Mouse (Mus musculus): ENCODE measurements around the gene Lilr4b.
"Not testable (repeated sequence)": the region's sequence is repeated elsewhere in the genome, so short reads cannot be mapped to it uniquely, and the experiment has no call there.

Lilr4b gene

DNA sequence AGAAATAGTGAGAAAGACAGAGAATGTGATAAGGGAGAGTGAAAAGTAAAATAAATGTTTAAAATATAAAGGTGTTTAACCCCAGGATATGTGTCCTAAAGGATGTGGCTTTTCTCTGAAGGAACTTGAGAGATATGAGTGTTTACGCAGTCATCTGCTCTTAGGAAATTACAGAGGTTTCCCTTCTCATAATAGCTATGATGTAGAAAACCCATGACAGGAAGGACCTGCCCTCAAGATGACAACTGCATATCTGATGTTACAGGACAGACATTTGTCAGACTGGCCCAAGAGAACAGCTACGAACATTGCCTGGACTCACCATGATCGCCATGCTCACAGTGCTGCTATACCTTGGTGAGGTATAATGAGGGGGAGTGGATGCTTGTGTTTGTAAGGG is at the start of gene Lilr4b, which contains the start of gene Gm49339:
TSS of gene Lilr4b (plus strand) at position 236 of the 400 bp plus-strand sequence.
TSS of gene Gm49339 (plus strand) at position 216 of the 400 bp plus-strand sequence.
- not testable (repeated sequence) for DNase-seq

DNA sequence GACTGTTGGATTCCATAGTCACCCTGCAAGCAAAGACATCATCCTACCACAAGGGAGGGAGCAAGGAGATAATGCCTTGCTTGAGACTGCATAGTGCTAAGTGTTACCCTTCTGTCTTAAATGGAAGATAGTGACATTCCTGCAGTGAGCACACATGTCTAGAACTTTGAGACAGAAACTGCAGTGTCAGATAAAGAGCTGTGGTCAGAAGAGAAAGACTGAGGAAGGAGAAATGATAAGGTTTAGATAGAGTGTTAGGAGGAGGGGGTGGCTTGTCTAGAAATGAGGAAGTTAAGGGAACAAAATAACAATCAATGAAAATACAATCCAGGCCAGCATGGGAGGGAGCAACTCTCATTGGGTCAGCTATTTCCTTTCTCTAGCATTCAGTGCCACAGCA is 47.5 kb upstream of the Lilr4b start:
- DNase-seq = no peak

DNA sequence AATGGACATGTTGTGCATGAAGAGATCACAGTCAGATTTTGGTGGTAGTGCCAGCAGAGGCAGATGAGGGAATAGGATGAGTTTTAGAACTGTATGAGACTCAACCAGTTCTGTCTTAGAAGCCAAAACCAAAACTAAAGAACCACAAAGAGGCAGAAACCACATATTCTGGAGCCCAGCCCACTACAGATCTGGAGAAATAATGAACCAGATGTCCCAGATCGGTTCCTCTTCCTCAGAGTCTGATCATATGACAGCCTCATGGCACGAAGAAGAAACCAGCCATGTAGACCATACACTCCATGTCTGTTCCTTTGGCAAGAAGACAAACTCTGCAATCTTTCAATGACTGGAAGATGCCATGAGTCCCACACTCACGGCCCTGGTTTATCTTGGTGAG is 44.7 kb upstream of the Lilr4b start:
- no peak for DNase-seq

DNA sequence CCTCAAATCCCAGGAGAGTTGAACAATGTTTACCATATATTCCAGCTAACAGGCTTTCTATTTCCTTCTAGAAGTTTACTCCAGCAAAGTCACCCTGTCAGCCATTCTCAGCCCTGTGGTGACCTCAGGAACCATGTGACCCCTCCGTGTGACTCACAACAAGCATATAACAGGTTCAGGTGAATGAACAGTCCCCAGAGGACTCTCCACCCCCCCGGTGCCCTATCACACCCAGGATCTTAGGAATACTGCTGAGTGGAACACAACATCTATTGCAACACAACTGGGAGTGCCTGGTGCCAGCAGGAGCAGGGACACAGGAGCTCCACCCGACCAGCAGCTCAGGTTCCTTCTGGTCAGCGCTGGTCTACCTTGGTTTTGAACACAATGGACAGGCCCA is 28.8 kb upstream of the Lilr4b start:
- DNase-seq = no peak

DNA sequence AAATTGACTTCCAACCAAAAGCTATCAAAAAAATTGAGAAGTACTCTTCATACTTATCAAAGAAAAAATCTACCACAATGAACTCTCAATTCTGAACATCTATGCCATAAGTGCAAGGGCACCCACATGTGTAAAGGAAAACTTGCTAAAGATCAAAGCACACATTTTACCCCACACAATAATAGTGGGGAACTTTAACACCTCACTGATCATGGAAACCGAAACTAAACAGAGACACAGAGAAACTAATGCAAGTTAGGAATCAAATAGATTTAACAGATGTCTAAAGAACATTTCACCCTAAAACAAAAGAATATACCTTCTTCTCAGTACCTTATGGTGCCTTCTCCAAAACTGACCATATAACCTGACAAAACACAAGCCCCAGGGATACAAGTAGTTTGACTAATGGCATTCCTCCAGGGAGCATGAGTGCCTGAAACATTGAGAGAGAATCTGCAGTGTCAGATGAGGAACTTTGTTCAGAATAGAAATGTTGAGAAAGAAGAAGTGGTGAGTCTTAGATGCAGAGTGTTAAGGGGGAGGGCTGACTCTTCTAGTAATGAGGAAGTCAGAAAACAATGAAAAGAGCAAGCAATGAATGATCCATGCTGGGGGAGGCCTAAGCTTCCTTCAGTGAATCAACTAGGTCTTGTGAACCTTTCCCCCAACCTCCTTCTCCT is 26.7 kb upstream of the Lilr4b start:
- no peak for DNase-seq

DNA sequence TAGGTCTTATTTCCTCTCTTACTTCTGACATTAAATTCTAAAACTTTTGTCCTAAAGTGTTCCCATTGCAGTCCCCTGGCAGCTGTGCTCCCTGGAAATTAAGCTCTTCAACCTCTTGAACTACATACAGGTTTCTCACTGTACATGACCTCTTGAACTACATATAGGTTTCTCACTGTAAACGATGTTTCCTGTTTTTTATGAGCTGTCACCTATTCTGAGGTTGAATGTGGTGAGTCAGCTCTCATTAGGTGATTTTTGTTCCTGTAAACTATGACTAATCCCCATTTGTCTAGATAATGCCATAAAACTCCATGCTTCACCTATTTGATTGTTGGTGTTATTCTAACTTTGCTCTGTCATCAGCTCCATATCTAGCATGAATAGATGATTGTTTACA is 26.1 kb upstream of the Lilr4b start:
- no peak for DNase-seq

DNA sequence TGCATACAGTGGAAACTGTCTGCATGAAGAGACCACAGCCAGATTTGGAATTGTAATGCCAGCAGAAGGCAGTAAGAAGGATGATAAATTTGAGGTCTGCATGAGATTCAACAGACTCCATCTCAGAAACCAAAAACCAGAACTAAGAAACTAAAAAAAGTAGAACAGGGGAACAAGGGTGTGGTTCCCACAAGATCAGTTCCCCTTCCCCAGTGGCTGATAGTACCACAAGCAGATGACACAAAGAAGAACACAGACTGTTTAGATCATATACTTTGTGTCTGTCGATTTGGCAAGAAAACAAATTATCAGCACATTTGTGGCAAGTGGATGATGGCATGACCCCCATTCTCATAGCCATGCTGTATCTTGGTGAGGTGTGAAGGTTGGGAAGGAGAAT is 24.7 kb upstream of the Lilr4b start:
- DNase-seq = no peak

DNA sequence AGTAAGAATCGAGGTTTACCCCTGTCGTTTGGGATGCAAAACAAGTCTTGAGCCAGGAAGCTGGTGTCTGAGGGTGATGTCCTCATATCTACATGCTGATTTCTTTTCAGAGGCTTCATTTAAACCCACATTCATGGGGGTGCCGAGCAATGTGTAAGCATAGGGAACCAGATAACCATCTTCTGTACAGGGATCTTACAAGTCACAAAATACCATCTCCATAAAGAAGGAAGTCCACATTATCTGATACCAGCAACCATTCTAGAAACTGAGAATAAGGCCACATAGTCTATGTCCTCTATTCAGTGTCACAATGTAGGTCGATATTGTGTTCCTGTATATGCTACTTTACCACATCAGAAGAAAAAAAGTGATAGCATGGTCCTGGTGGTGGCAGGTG is 24.1 kb upstream of the Lilr4b start:
- no peak for DNase-seq

DNA sequence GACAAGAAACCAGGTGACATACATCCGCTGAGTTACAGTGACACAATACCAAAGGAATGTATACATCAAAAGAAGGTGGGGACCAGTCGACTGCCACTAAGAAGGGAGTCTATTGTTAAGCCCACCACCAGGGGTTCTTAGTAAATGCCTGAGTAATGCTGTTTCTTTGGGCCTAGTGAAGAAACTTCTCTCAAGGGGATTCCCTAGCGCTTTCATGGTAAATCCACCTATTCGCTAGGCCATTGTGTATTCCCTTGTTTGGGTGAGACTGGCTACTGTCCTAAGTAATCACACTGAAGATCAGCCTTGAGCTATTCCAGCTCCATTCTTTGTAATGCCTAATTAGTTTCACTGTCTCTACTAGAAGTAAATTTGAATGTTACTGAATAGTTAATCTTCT is 16.6 kb upstream of the Lilr4b start:
- DNase-seq = not testable (repeated sequence)

DNA sequence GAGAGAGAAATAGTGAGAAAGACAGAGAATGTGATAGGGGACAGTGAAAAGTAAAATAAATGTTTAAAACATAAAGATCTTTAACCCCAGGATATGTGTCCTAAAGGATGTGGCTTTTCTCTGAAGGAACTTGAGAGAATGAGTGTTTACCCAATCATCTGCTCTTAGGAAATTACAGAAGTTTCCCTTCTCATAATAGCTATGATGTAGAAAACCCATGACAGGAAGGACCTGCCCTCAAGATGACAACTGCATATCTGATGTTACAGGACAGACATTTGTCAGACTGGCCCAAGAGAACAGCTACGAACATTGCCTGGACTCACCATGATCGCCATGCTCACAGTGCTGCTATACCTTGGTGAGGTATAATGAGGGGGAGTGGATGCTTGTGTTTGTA is 10.3 kb downstream of the Lilr4b start, which contains the start of gene Lilrb4a:
TSS of gene Lilrb4a (plus strand) at position 266 of the 400 bp plus-strand sequence.
- DNase-seq = not testable (repeated sequence)

DNA sequence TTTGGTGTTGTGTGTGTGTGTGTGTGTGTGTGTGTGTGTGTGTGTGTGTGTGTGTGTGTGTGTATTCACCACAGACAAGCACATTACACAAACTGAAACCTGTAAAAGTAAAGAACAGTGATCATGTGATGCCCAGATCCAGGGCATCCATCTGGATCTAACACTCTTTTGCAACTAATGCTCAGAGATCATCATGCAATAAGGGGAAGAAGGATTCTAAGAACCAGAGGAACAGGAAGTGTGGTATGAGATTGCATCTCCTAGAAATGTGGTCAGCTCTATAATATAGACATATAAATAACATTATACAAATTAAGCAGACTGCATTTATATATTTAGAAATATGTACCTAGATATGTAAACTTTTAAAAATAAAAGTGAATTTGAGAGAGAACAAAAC is 39.6 kb downstream of the Lilr4b start:
- no peak for DNase-seq

DNA sequence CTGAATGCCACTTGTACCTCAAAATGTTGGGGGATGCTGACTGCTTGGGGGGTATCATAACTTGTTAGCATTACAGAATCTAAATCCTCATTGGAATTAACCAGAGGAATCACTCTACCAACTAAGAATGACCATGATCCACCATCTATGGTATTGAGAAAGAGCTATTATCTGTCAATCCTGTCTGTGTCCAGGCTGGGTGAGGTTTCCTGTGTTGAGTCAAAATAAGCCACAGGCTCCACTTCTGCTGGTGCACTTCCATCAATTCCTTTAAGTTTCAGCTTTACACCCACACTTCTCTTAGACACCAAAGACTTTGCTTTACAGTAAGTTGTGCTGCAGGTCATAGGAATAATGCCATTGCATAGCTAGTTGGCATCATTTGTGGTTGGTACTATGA is 41.0 kb downstream of the Lilr4b start:
- no peak for DNase-seq

DNA sequence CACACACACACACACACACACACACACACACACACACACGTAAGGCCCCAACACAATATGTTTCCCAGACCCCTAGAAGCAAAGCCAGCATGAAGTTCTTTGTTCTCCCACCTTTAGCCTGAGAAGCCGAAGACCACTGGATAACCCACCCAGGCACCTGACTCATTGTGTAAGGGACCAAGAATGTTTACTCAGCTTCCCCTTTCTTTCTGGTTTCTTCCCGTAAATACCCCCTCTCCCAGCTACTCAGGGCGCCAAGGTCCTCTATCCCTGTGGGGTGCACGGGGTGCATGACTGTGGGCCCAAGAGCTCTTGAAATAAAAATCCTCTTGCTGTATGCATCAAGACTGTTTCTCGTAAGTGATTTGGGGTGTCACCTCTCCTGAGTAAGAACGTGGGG is 45.7 kb downstream of the Lilr4b start:
- no peak for DNase-seq

DNA sequence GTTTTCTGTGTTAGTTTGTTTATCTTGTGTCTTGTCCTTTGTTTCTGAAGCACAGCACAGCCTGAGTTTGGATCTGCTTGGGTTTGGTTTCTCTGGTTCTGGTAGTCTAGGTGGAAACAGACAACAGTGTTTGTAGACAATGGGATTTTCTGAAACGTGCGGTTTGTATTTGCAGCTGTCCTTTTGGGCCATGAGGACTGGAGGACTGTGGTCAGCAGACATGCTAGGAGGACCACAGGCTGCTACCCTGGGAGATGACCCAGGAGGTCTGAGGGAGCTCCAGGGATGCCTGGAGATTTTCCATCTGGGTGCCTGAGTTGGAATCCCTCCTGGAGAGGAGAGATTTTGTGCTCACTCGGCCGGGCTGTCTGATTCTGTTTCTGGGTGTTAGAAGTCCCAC is 46.2 kb downstream of the Lilr4b start:
- no peak for DNase-seq

DNA sequence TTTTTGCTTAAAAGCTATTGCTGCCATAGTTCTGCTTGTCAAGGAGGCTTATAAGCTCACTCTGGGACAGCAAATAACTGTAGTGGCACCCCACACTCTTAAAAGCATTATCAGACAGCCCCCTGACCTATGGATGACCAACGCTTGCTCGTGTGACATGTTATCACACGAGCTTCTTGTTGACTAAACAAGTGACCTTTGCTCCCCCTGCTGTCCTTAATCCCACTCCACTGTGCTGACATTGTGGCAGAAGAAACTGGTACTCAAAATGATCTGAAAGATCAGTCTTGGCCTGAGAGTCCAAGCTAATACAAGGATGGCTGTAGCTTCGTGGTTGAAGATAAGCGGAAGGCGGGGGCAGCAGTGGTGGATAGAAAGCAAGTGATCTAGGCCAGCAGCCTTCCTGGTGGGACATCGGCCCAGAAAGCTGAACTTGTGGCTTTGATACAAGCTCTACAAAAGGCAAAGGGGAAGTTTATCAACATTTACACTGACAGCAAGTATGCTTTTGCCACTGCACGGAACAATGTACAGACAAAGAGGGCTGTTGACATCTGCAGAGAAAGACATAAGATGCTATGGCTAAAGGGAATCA is 48.5 kb downstream of the Lilr4b start:
- DNase-seq = no peak

DNA sequence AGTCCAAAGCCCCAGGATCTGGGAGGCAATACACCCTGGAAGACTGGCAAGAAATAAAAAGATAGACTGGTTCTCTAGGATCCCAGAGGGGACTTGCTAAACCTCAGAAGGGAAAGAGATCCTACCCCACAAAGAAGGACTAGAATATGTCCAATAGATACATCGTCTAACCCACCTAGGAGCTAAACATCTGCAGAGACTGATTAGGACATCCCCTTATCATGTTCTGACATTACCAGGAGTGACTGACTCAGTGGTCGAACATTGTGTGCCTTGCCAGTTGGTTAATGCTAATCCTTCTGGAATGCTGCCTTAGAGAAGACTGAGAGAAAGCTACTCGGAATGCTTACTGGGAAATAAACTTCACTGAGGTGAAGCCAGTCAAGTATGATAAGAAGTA is 49.1 kb downstream of the Lilr4b start:
- DNase-seq = no peak

DNA sequence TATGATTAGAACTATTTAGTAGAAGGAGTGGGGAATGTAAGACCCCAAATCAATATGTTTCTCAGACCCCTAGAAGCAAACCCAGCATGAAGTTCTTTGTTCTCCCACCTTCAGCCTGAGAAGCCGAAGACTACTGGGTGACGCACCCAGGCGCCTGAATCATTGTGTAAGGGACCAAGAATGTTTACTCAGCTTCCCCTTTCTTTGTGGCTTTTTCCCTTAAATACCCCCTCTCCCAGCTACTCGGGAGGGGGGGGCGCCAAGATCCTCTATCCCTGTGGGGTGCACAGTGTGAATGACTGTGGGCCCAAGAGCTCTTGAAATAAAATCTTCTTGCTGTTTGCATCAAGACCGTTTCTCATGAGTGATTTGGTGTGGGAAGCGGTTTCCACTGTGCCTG is 50.4 kb downstream of the Lilr4b start:
- DNase-seq = no peak

All from thymus, adult 18-20 months (tissue).